Mouse (Mus musculus) heart, postnatal 10 days (tissue): ENCODE results near the gene Zfp644. TPM values are rescaled to one million over a fixed set of nuclear protein-coding genes. Genes with fewer than 3 reads are reported as not detected.
A peak's percentile ranks its signal among the peaks of the same experiment; 100 is the strongest.

Experiments
- DNase-seq, 2 experiments: peaks; one replicate each; pipeline ENCODE4 v3.0.0; 2021
- intact Hi-C: fragments of 180-260 bp; cut with DNase I; formaldehyde crosslinking; loops from one replicate; pipeline ENCODE4 v1.15.1; 2025
- total RNA-seq, 2 experiments: library from RNA; stranded (reverse); gene quantifications; 2 replicates each; pipeline ENCODE4 v1.2.3; 2021

The Zfp644 gene
- total RNA-seq, 2 experiments from 2014 or later, result 93.5 to 98.2 TPM

- intact Hi-C loops, result no loop called here
Measured at GRCm38 (mm10) chr5:106605096-106605495, 92.0 kb downstream of the Zfp644 start.

GRCm38 (mm10) chr5:106604381-106604780 lies 92.7 kb downstream of the Zfp644 start:
- intact Hi-C loops, result no loop called here
- no peak for DNase-seq

More at GRCm38 (mm10) chr5:106605096-106605495, 92.0 kb downstream of the Zfp644 start:
- DNase-seq, result no peak

GRCm38 (mm10) chr5:106599482-106599881 lies 97.6 kb downstream of the Zfp644 start:
- intact Hi-C loops, result no loop called here
- no peak for DNase-seq

- intact Hi-C loops, result no loop called here
- DNase-seq, result no peak
Measured at GRCm38 (mm10) chr5:106597472-106597871, 99.6 kb downstream of the Zfp644 start.

- intact Hi-C loops, result no loop called here
- DNase-seq, result no peak
Measured at GRCm38 (mm10) chr5:106594388-106594787, 102.7 kb downstream of the Zfp644 start.

- DNase-seq, result no peak
- intact Hi-C loops, result no loop called here
Measured at GRCm38 (mm10) chr5:106590686-106591085, 106.4 kb downstream of the Zfp644 start.

GRCm38 (mm10) chr5:106589670-106590069 lies 107.4 kb downstream of the Zfp644 start:
- intact Hi-C loops, result no loop called here
- DNase-seq, result no peak

- intact Hi-C loops, result no loop called here
- no peak for DNase-seq
Measured at GRCm38 (mm10) chr5:106589006-106589405, 108.1 kb downstream of the Zfp644 start.

GRCm38 (mm10) chr5:106580943-106581342 lies 116.1 kb downstream of the Zfp644 start:
- intact Hi-C loops, result no loop called here
- DNase-seq, result no peak

GRCm38 (mm10) chr5:106577237-106577888 lies 119.7 kb downstream of the Zfp644 start:
- DNase-seq, result no peak
- intact Hi-C loops, result no loop called here

GRCm38 (mm10) chr5:106575098-106575497 lies 122.0 kb downstream of the Zfp644 start:
- intact Hi-C loops, result no loop called here
- no peak for DNase-seq

- intact Hi-C loops, result loop anchor here (5.0 kb wide), 1 partner anchor 112 kb away; no protein-coding TSS in a partner anchor
- DNase-seq, result peak; percentile 86 to 90
Measured at GRCm38 (mm10) chr5:106574560-106574946, 122.5 kb downstream of the Zfp644 start.

- intact Hi-C loops, result loop anchor here (5.0 kb wide), 1 partner anchor 112 kb away; no protein-coding TSS in a partner anchor
- peak in 1 of 2 experiments; percentile 20 for DNase-seq
Measured at GRCm38 (mm10) chr5:106573742-106574559, 123.1 kb downstream of the Zfp644 start.

Other genes with a start within 250 kb of the Zfp644 start
- not detected for gene Barhl2, start 239.1 kb downstream of the Zfp644 start, total RNA-seq
- not detected for gene Gm17304, start 88.2 kb downstream of the Zfp644 start, total RNA-seq
- gene Hfm1, start 229.0 kb upstream of the Zfp644 start, total RNA-seq, result not detected